Mouse (Mus musculus): ENCODE results near the gene Gm884. TPM values are rescaled to one million over a fixed set of nuclear protein-coding genes. Genes with fewer than 3 reads are reported as not detected.

The Gm884 gene
- total RNA-seq (2022): not detected

DNA sequence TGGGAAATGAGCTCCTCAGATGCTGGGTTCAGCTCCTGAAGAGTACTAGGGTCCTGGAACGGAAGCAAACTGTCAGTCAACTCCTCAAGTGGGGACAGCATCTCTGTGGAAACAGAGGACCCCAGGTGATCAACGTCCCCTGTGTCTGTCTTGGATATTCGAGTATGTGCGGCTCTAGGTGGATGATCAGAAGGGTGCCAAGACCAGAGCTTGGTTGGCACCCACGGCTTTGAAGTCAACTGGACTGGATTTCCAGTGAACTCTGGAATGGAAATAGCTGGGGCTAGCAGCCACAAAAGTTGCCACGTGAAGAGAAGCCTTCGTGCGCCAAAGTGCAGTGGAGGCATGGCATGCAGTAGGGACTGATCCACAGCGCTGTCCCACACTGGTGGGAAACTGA, at the start of gene Gm884:
Gene Gm884 (minus strand): TSS at position 101 of the 400 bp plus-strand sequence.
- no peak for DNase-seq (ENCODE audit: low spot score)

GRCm38 (mm10) chr11:103666907-103667426, 46.0 kb upstream of the Gm884 start:
- DNase-seq (ENCODE audit: low spot score): no peak

- no peak for DNase-seq (ENCODE audit: low spot score)
Measured at GRCm38 (mm10) chr11:103666181-103666906, 45.4 kb upstream of the Gm884 start.

DNA sequence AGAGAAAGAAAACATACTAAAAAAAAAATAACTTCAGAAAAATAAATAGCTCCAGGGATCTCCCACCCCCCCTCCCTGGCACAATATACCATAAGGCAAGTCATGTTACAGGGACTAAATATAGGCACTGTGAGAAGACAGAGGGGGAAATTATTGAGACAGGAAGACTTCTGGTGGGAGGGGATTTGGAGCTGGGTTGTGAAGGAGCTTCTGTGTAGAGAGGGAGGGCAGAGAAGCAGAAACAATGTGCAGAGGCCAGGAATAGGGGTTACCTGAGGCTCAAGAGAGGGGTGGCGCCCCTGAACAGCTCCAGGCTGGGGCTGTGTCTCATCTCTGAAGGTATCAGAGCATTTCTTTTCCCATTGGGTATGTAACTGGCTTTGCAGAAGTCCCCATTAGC, 44.8 kb upstream of the Gm884 start:
- no peak for DNase-seq (ENCODE audit: low spot score)

DNA sequence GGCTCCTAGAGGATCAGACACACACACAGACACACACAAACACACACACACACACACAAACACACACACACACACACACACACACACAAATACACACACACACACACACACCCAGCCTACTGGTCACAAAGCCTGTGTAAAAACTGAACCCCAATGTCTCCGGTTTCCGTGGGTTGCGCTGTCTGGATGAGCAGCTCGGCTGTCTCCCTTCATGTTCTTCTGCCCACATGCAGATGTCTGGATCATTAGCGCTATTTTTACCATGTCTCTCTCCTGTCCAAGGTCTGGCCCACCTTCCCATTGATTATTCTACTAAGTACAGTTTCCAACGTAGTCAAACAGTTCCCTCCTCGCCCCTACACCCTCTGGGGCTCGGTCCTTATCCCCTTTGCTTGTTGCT, 42.2 kb upstream of the Gm884 start:
- no peak for DNase-seq (ENCODE audit: low spot score)

- no peak for DNase-seq (ENCODE audit: low spot score)
Measured at GRCm38 (mm10) chr11:103662546-103662945, 41.6 kb upstream of the Gm884 start.

DNA sequence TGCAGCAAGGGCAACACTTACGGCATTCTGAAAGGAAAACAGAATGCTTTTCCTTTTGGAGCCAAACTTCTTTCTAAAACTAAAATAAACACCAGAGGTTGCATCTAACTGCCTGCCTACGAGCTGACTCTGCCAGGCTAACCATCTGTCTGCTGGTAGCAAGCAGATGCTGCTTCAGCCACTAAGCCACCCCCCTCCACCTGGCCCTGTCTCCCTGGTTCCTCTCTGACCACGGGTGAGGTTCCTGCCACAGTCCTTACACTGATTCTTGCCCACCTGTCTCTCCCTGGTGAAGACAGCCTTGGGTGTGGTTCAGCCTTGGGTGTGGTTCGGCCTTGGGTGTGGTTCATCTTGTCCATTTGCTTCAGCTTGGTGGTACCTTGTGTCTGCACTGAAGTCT, 40.9 kb upstream of the Gm884 start:
- no peak for DNase-seq (ENCODE audit: low spot score)

DNA sequence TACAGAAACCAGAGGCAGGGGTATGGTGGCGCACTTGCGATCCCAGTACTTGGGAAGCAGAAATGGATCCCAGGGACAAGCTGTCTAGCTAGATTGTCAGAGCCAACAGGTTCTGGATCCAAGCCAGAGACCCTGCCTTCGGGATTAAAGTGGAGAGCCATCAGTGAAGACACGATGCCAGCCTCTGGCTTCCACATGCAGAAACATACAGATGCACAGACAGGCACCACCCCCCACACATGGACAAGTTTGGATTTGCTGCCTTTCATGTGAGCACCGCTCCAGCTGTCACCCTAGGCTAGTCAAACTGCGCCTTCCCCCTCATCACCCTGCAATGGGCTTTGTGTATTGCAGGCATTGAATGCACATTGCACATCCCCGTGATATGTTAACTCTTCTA, 37.2 kb upstream of the Gm884 start:
- DNase-seq (ENCODE audit: low spot score): no peak

GRCm38 (mm10) chr11:103656520-103656919, 35.6 kb upstream of the Gm884 start:
- no peak for DNase-seq (ENCODE audit: low spot score)

GRCm38 (mm10) chr11:103653359-103653965, 32.5 kb upstream of the Gm884 start:
- no peak for DNase-seq (ENCODE audit: low spot score)

GRCm38 (mm10) chr11:103651426-103651825, 30.5 kb upstream of the Gm884 start:
- no peak for DNase-seq (ENCODE audit: low spot score)

GRCm38 (mm10) chr11:103649983-103650493, 29.1 kb upstream of the Gm884 start:
- no peak for DNase-seq (ENCODE audit: low spot score)

- no peak for DNase-seq (ENCODE audit: low spot score)
Measured at GRCm38 (mm10) chr11:103649301-103649982, 28.5 kb upstream of the Gm884 start, which contains the start of gene Rprml. TSS of gene Rprml (plus strand) at chr11:103649570.

DNA sequence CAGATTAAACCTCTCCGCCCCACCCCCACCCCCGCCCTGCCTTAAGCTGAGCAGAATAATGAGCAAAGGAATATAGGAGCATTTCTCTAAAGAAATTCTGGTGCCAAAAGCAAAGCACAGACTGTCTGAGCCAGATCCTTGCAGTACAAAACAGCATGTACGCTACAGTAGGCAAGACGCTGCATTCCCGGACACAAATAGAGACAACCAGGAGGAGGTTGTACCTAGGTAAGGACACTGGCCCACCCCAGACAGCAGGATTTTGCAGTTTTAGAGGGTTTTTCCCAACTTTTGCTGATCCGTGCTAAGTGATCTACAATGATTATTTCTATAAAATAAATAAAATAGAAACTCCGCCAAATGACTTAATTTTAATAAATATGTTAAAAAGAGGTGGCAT, 27.7 kb upstream of the Gm884 start:
- no peak for DNase-seq (ENCODE audit: low spot score)

DNA sequence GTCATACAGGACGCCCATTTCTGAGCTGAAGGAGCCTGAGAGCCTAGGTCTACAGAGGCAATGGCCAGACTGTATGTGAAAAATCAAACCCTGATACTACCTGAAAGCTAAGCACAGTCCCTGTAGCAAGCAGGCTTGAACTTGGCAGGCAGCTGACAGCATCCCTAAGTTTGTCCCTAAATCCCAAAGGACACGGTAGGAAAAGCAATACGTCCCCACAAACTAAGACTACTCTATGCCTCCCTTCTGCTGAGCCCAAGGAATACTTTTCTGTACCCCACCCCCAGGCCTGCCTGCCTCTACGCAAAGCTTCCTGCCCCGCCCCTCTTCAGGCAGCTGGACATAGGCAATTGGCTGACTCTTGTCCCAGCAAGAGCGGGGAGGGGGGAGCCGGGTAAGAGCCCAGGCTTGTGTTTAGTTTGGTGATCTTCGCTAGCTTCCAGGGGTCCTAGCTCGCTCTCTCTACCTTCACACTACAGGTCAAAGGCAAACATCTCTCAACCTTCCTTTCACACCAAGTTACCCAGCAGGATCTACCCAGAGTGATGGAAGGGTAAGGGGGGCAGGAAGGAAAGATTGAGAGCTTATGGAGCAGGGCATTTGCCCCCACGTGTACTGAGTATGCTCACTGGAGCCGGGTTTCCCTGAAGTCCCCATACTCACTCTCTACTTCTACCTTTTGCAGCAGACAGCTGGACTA, 27.1 kb upstream of the Gm884 start:
- no peak for DNase-seq (ENCODE audit: low spot score)

DNA sequence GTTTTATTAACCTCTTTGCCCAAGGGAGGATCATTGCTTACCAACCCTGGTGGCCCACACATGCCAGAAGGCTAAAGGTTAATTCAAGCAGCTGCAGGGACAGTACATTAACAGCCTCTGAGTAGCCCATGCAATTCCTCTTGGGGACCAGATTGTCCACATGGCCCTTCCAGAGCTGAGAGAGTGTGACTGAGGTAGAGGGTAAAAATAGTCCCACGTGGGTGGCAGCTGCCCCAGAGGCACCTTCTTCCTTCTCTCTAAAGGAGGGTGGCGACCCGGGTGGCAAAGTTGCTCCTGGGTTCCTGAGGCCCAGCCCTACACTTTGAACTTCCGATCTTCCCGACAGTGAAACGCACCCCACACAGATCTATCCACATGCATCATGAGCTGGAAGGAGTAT, 25.4 kb upstream of the Gm884 start:
- no peak for DNase-seq (ENCODE audit: low spot score)

- DNase-seq (ENCODE audit: low spot score): peak; percentile 22
Measured at GRCm38 (mm10) chr11:103645731-103646130, 24.8 kb upstream of the Gm884 start.

DNA sequence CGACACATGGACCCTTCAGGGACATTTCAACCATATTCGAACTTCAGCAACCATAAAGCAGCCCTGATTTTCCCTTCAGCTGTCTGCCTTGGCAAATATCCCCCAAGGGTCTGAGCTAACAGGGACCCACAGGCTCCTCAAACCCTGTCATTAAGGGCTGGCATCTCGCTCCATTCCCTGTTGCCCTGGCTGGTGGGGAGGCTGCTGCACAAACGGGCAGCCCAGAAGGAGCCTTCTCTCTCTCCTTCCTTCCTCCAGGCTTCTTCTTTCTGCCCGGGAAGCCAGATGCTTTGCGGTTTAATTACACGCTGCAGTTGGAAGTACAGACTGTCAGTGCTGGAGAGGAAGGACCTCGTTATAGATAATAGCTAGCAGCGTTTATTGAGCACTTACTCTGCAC, 22.3 kb upstream of the Gm884 start:
- DNase-seq (ENCODE audit: low spot score): no peak

- DNase-seq (ENCODE audit: low spot score): peak; percentile 27
Measured at GRCm38 (mm10) chr11:103639407-103639946, 18.5 kb upstream of the Gm884 start.

DNA sequence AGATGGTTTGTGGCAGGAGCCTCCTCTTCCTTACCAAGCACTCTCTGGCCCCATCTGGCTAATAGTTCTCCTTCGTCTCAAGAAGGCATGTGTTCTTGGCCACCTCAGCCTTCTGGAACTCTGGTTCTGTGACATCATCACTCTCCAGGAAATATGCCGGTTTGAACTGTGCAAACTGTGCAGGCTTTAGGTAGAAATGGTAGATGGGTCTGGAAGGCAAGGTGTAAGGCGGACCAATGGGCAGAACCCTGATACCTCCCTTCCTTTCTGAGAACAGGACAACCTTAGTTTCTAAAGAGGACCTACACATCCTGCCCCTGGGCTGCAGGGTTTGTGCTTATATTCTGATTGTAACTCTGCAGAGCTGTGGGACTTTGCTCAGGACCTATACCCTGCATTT, 17.9 kb upstream of the Gm884 start, which contains the start of gene Lyzl6:
Gene Lyzl6 (minus strand): TSS at position 101 of the 400 bp plus-strand sequence.
- DNase-seq (ENCODE audit: low spot score): no peak

DNA sequence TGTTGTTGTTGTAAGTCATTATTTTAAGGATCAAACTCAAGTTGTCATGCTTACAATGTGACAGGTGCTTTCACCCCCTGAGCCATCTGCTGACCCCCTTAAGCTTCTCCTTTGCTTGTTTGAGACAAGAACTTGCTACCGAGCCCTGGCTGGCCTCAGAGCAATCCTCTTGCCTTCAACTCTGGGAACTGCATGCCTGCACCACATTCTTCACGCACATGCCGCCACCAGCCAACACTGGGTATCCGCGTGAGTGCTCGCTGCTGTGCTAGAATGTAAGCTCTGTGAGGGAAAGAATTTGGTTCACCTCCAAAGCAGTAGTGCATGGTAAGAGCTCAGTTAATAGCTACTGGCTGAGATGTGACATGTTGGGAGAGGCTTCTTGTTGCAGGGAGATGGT, 15.3 kb upstream of the Gm884 start:
- no peak for DNase-seq (ENCODE audit: low spot score)
